Mouse (Mus musculus) cortical plate, adult 2 months (tissue): ENCODE measurements around the gene Sgsm1.

ENCODE experiments used
- CTCF ChIP-seq: fragments of 200-500 bp; IDR thresholded peaks from 2 replicates; pipeline ENCODE4 v1.5.1; 2011; ENCODE audit warnings: mild to moderate bottlenecking, control low read depth, low read length; ENCODE audit not compliant: insufficient read depth; ENCODE audit errors: extremely low read depth
- POLR2A ChIP-seq: fragments of 200-500 bp; IDR thresholded peaks from 2 replicates; pipeline ENCODE4 v1.6.1; 2011; ENCODE audit warnings: mild to moderate bottlenecking, low read length, control low read depth; ENCODE audit not compliant: insufficient read depth; ENCODE audit errors: extremely low read depth

DNA sequence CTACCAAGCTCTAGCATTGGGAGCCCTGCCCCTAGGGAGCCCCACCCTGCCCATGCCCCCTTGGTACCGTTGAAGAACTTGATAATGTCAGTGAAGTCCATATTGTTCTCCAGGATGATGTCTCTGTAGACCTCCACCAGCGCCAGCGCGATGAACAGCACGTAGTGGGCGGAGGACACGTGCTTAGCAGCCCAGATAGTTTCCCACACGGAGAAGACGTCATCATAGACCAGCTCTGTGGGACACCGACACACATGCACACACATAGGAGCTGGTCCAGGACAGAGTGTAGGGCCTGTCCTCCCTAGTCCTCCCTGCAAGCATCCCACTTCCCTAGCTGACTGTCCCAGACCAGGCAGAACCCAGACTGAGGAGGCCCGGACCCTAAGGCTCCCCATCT lies 59.8 kb downstream of the Sgsm1 start:
- TF ChIP-seq CTCF = no peak
- no peak for TF ChIP-seq POLR2A
